8 mouse cellular contexts compared by ENCODE assay signal in the genomic region with DNA sequence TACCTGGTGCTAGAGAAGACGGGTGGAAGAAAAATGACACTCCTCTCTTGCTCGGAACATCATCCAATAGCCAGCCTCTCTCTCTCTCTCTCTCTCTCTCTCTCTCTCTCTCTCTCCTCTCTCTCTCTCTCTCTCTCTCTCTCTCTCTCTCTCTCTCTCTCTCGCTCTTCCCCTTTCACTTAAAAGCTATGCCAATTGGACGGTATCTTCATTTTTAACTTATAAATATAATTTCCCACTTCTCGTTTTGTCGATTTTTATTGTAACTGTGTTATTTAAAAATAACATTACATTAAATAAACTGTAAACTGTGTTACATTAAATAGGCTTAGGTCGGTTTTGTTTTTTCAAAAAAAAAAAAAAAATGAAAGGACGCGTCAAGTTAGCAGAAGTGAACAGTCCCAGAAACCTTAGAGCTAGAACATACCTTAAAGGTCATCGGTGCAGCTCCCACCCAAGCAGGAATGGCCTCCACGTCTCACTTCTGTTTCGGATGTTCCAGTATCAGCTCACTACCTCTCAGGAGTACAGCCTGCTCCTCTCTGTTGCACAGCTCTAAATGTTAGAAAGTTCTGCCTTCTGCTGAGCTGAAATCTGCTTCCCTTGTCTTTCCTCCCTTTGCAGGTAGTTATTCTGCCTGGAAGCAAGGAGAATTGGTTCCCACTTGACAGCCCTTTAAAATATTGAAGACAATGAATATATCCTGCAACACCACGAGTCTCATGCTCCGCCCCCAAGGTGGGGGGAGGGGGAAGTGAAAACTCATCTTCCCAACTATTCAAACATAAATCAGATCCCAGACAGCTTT. TPM values are rescaled to one million over a fixed set of nuclear protein-coding genes. Genes with fewer than 3 reads are reported as not detected.
DNase-seq lines count a peak whose midpoint lies in the region; ATAC-seq lines count a peak whose summit lies in the region.

TSS of gene Gapvd1 (minus strand) at position 682 of the 808 bp plus-strand sequence.

- no peaks in the 10 kb centered on the region for H3K36me3 ChIP-seq in embryonic facial prominence, embryonic 13.5 days
- H3K36me3 ChIP-seq in heart, embryonic 11.5 days (ENCODE audit: control insufficient read depth, insufficient read depth, low read length), result no peaks in the 10 kb centered on the region
- no peaks in the 10 kb centered on the region for H3K36me3 ChIP-seq in kidney, embryonic 14.5 days (ENCODE audit: control insufficient read depth, insufficient read depth, low read length)
- no peaks in the 10 kb centered on the region for H3K36me3 ChIP-seq in liver, embryonic 11.5 days (ENCODE audit: control insufficient read depth, insufficient read depth, low read length)

- WGBS in embryonic facial prominence, embryonic 13.5 days, result 1% methylated on average over 14 of the region's 14 CpGs
- WGBS in heart, embryonic 11.5 days (ENCODE audit: insufficient replicate concordance), result 2% methylated on average over 14 of the region's 14 CpGs
- 2% methylated on average over 14 of the region's 14 CpGs for WGBS in kidney, embryonic 14.5 days
- 1% methylated on average over 14 of the region's 14 CpGs for WGBS in liver, embryonic 11.5 days

- H3K9me3 ChIP-seq in embryonic facial prominence, embryonic 13.5 days, result no peaks in the 10 kb centered on the region
- no peaks in the 10 kb centered on the region for H3K9me3 ChIP-seq in heart, embryonic 11.5 days (replicated peaks; ENCODE audit: control insufficient read depth, low read length)
- no peaks in the 10 kb centered on the region for H3K9me3 ChIP-seq in kidney, embryonic 14.5 days (ENCODE audit: control insufficient read depth, low read length)
- H3K9me3 ChIP-seq in liver, embryonic 11.5 days (ENCODE audit: control insufficient read depth, low read length), result no peaks in the 10 kb centered on the region

- peak within 1 kb of the TSS; percentile 94 for H3K4me3 ChIP-seq in embryonic facial prominence, embryonic 13.5 days
- peak within 1 kb of the TSS; percentile 91 for H3K4me3 ChIP-seq in heart, embryonic 11.5 days (ENCODE audit: low read depth, low read length)
- peak within 1 kb of the TSS; percentile 97 for H3K4me3 ChIP-seq in kidney, embryonic 14.5 days (ENCODE audit: low read length)
- peak within 1 kb of the TSS; percentile 96 for H3K4me3 ChIP-seq in liver, embryonic 11.5 days (ENCODE audit: low read depth, low read length)

- DNase-seq in adrenal gland, adult 8-10 months, result no peak
- DNase-seq in liver, embryonic 11.5 days (ENCODE audit: low spot score), result peak; percentile 69
- DNase-seq in neural tube, embryonic 10.5 days (ENCODE audit: extremely low spot score, low spot score), result peak; percentile 50
- no peak for DNase-seq in ovary, postnatal 14 days (ENCODE audit: low spot score)

- H3K9ac ChIP-seq in embryonic facial prominence, embryonic 13.5 days, result peak within 1 kb of the TSS; percentile 97
- peak within 1 kb of the TSS; percentile 86 for H3K9ac ChIP-seq in heart, embryonic 11.5 days (ENCODE audit: low read depth, low read length)
- peak within 1 kb of the TSS; percentile 97 for H3K9ac ChIP-seq in kidney, embryonic 14.5 days (ENCODE audit: low read depth, low read length)
- peak within 1 kb of the TSS; percentile 98 for H3K9ac ChIP-seq in liver, embryonic 11.5 days (ENCODE audit: low read depth, low read length)

- peak within 1 kb of the TSS; percentile 67 for H3K4me2 ChIP-seq in embryonic facial prominence, embryonic 13.5 days
- H3K4me2 ChIP-seq in heart, embryonic 11.5 days, result peak within 1 kb of the TSS; percentile 65
- peak within 1 kb of the TSS; percentile 69 for H3K4me2 ChIP-seq in kidney, embryonic 14.5 days (replicated peaks; ENCODE audit: low read depth, low read length)
- H3K4me2 ChIP-seq in liver, embryonic 11.5 days, result peak within 1 kb of the TSS; percentile 78

- ATAC-seq in CD4-positive, CD25-positive, alpha-beta regulatory T cell, adult 4 months, result peak; percentile 22
- ATAC-seq in embryonic facial prominence, embryonic 13.5 days (ENCODE audit: insufficient number of reproducible peaks, insufficient read depth, low FRiP score, low TSS enrichment, low read depth), result no peak
- ATAC-seq in heart, embryonic 11.5 days (replicated peaks; ENCODE audit: insufficient number of reproducible peaks, low FRiP score, low TSS enrichment), result no peak
- ATAC-seq in kidney, embryonic 14.5 days (ENCODE audit: low FRiP score, low TSS enrichment), result no peak
- 0 out of 2 replicates have a peak, but pooled peaks have one; percentile 44 for ATAC-seq in liver, embryonic 11.5 days (replicated peaks; ENCODE audit: low FRiP score)

- peak within 1 kb of the TSS; percentile 92 for H3K27ac ChIP-seq in embryonic facial prominence, embryonic 13.5 days
- peak within 1 kb of the TSS; percentile 97 for H3K27ac ChIP-seq in heart, embryonic 11.5 days (ENCODE audit: low read depth, low read length)
- peak within 1 kb of the TSS; percentile 90 for H3K27ac ChIP-seq in kidney, embryonic 14.5 days (ENCODE audit: low read depth, low read length)
- H3K27ac ChIP-seq in liver, embryonic 11.5 days (ENCODE audit: low read depth, low read length), result peak within 1 kb of the TSS; percentile 96

- peaks cover 18% of the 10 kb centered on the region for H3K4me1 ChIP-seq in embryonic facial prominence, embryonic 13.5 days
- peaks cover 10% of the 10 kb centered on the region for H3K4me1 ChIP-seq in heart, embryonic 11.5 days (ENCODE audit: control insufficient read depth, insufficient read depth, low read length)
- H3K4me1 ChIP-seq in kidney, embryonic 14.5 days (ENCODE audit: control insufficient read depth, insufficient read depth, low read length), result peaks cover 11% of the 10 kb centered on the region; the same call in 1 of the 2 replicates
- peaks cover 21% of the 10 kb centered on the region for H3K4me1 ChIP-seq in liver, embryonic 11.5 days (replicated peaks; ENCODE audit: control insufficient read depth, insufficient read depth, low read length)

- H3K27me3 ChIP-seq in embryonic facial prominence, embryonic 13.5 days, result no peaks in the 10 kb centered on the region
- H3K27me3 ChIP-seq in heart, embryonic 11.5 days (ENCODE audit: control insufficient read depth, insufficient read depth, low read length), result no peaks in the 10 kb centered on the region
- H3K27me3 ChIP-seq in kidney, embryonic 14.5 days (ENCODE audit: control insufficient read depth, insufficient read depth, low read length), result no peaks in the 10 kb centered on the region
- H3K27me3 ChIP-seq in liver, embryonic 11.5 days (replicated peaks; ENCODE audit: control insufficient read depth, insufficient read depth, low read length), result no peaks in the 10 kb centered on the region

RNA-seq across cellular contexts. Expression of gene Gapvd1, which starts in this region (rescaled TPM):
- 10 to 100 TPM; 53.4 to 55.7 TPM for polyA plus RNA-seq in CD4-positive, CD25-positive, alpha-beta regulatory T cell, adult 4 months (2017; shearing (Covaris generic))
- total RNA-seq in adrenal gland, adult 8-10 months (2022), result 10 to 100 TPM; 69.2 to 84.9 (median 78.4) TPM
- polyA plus RNA-seq in embryonic facial prominence, embryonic 13.5 days (2015; fragmentation: Nextera tagmentation; extraction: Ambion mirVana), result 92.3 and 97.1 TPM in 2 replicates
- polyA plus RNA-seq in heart, embryonic 11.5 days (2014; fragmentation: Nextera tagmentation; extraction: Ambion mirVana), result 65.0 and 70.8 TPM in 2 replicates
- polyA plus RNA-seq in kidney, embryonic 14.5 days (2014; fragmentation: Nextera tagmentation; extraction: Ambion mirVana), result 64.7 and 92.2 TPM in 2 replicates
- 80.3 and 88.3 TPM in 2 replicates for polyA plus RNA-seq in liver, embryonic 11.5 days (2014; fragmentation: Nextera tagmentation; extraction: Ambion mirVana)

Comparison
In these comparisons a context has a peak if more than half of its experiments do, and no peak if none do; other contexts are left out.
1. ATAC-seq: peak in CD4-positive, CD25-positive, alpha-beta regulatory T cell, adult 4 months (single experiment) and liver, embryonic 11.5 days (single experiment); none in embryonic facial prominence, embryonic 13.5 days (single experiment), heart, embryonic 11.5 days (single experiment) and kidney, embryonic 14.5 days (single experiment).
2. DNase-seq: peak in liver, embryonic 11.5 days (single experiment) and neural tube, embryonic 10.5 days (single experiment); none in adrenal gland, adult 8-10 months (single experiment) and ovary, postnatal 14 days (single experiment).
3. Peak in every context shown above with its lines, with median percentiles within 50 percentile points of each other: H3K27ac ChIP-seq, H3K4me2 ChIP-seq, H3K4me3 ChIP-seq and H3K9ac ChIP-seq.